18 mouse cellular contexts compared by ENCODE assay signal in the genomic region with DNA sequence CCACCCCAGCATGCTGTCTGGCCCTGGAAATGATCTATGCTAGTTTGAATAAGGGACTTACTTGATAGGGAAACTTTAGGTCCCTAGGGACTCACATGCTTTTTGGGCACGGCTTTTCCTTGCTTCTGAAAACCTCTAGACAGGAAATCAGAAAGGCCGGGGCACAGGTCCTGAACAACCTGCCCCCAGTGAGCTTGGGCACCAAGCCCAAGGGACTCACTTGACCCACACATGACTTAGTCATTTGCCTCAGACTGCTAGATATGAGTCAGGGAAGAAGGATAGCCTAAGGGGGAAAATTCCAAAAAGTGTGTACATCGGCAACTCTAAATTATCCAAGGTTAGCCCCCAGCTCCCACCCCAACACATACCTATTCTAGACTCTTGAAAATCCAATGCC. TPM values are rescaled to one million over a fixed set of nuclear protein-coding genes. Genes with fewer than 3 reads are reported as not detected.
DNase-seq lines count a peak whose midpoint lies in the region; ATAC-seq and TF ChIP-seq lines count a peak whose summit lies in the region.
"Had no signal": no experiment of that assay in that cellular context is flagged by ENCODE, and none has a peak within 500 bp of the region (broad histone marks: within the 10 kb centered on the region; RNA-seq: fewer than 3 reads in every experiment).

No protein-coding gene starts in this region.

- no peak overlapping the region for H3K4me2 ChIP-seq in hindbrain, embryonic 13.5 days
- H3K4me2 ChIP-seq in hindbrain, postnatal 0 days (ENCODE audit: low read depth, low read length): no peak overlapping the region
- H3K4me2 ChIP-seq in liver, embryonic 12.5 days: no peak overlapping the region
- H3K4me2 ChIP-seq: embryonic facial prominence, embryonic 13.5 days; heart, embryonic 15.5 days; liver, embryonic 15.5 days; stomach, embryonic 15.5 days had no signal

- DNase-seq in adrenal gland, adult (ENCODE audit: inconsistent age in 2 of 2, low spot score in 1 of 2): peak; percentile 49 to 72
- no peak for DNase-seq in adrenal gland, adult 8-10 months
- DNase-seq in hindbrain, postnatal 0 days (ENCODE audit: low spot score): no peak
- peak; percentile 67 for DNase-seq in 3134 (ENCODE audit: extremely low read depth, insufficient read length, low spot score)
- DNase-seq in adrenal gland, postnatal 25 days: peak; percentile 35
- no peak for DNase-seq in layer of hippocampus, postnatal 10 days (ENCODE audit: low spot score in 2 of 2)
- DNase-seq: cerebellum, adult 8-10 months; gastrocnemius, postnatal 25 days; heart, adult 2 months; thymus, adult 2 months had no signal

- H3K4me1 ChIP-seq in hindbrain, embryonic 13.5 days (replicated peaks): peaks cover 4% of the 10 kb centered on the region
- H3K4me1 ChIP-seq in hindbrain, postnatal 0 days (ENCODE audit: insufficient read depth, low read length): no peaks in the 10 kb centered on the region
- H3K4me1 ChIP-seq in liver, embryonic 12.5 days: peaks cover 7% of the 10 kb centered on the region
- H3K4me1 ChIP-seq: embryonic facial prominence, embryonic 13.5 days; heart, embryonic 15.5 days; stomach, embryonic 15.5 days had no signal

- TF ChIP-seq CTCF in hindbrain, postnatal 0 days (IDR thresholded peaks at IDR 0.05; ENCODE audit: low read depth): no peak

- H3K36me3 ChIP-seq in hindbrain, embryonic 13.5 days: no peaks in the 10 kb centered on the region
- H3K36me3 ChIP-seq in hindbrain, postnatal 0 days (ENCODE audit: insufficient read depth, low read length): no peaks in the 10 kb centered on the region
- no peaks in the 10 kb centered on the region for H3K36me3 ChIP-seq in liver, embryonic 12.5 days
- H3K36me3 ChIP-seq: embryonic facial prominence, embryonic 13.5 days; heart, embryonic 15.5 days; liver, embryonic 15.5 days; midbrain, embryonic 10.5 days; stomach, embryonic 15.5 days had no signal

- H3K4me3 ChIP-seq in hindbrain, embryonic 13.5 days: no peak overlapping the region
- no peak overlapping the region for H3K4me3 ChIP-seq in hindbrain, postnatal 0 days (ENCODE audit: low read length)
- no peak overlapping the region for H3K4me3 ChIP-seq in liver, embryonic 12.5 days
- H3K4me3 ChIP-seq: embryonic facial prominence, embryonic 13.5 days; heart, adult 2 months; heart, embryonic 15.5 days; liver, embryonic 15.5 days; midbrain, embryonic 10.5 days; stomach, embryonic 15.5 days had no signal

- 83% methylated on average over 3 of the region's 3 CpGs for WGBS in hindbrain, embryonic 13.5 days
- 75% methylated on average over 3 of the region's 3 CpGs for WGBS in hindbrain, postnatal 0 days
- 73% methylated on average over 3 of the region's 3 CpGs for WGBS in liver, embryonic 12.5 days (ENCODE audit: insufficient replicate concordance)

- no peak overlapping the region for H3K9ac ChIP-seq in hindbrain, embryonic 13.5 days
- no peak overlapping the region for H3K9ac ChIP-seq in hindbrain, postnatal 0 days (replicated peaks; ENCODE audit: low read length)
- H3K9ac ChIP-seq in liver, embryonic 12.5 days: no peak overlapping the region
- H3K9ac ChIP-seq: heart, embryonic 15.5 days; liver, embryonic 15.5 days; stomach, embryonic 15.5 days had no signal

- H3K27ac ChIP-seq in hindbrain, embryonic 13.5 days: peak overlapping the region; percentile 55; the same call in 1 of the 2 replicates
- H3K27ac ChIP-seq in hindbrain, postnatal 0 days: no peak overlapping the region
- H3K27ac ChIP-seq in liver, embryonic 12.5 days: no peak overlapping the region
- H3K27ac ChIP-seq: embryonic facial prominence, embryonic 13.5 days; heart, adult 2 months; heart, embryonic 15.5 days; liver, embryonic 15.5 days; macrophage; midbrain, embryonic 10.5 days; stomach, embryonic 15.5 days had no signal

- H3K9me3 ChIP-seq in hindbrain, embryonic 13.5 days: no peaks in the 10 kb centered on the region
- no peaks in the 10 kb centered on the region for H3K9me3 ChIP-seq in hindbrain, postnatal 0 days (ENCODE audit: low read length)
- H3K9me3 ChIP-seq in liver, embryonic 12.5 days (replicated peaks): no peaks in the 10 kb centered on the region
- H3K9me3 ChIP-seq: embryonic facial prominence, embryonic 13.5 days; heart, embryonic 15.5 days; liver, embryonic 15.5 days; stomach, embryonic 15.5 days had no signal

- 0 out of 2 replicates have a peak, but pooled peaks cover 3% of the 10 kb centered on the region for H3K27me3 ChIP-seq in hindbrain, embryonic 13.5 days
- H3K27me3 ChIP-seq in hindbrain, postnatal 0 days (ENCODE audit: insufficient read depth, low read length): no peaks in the 10 kb centered on the region
- H3K27me3 ChIP-seq in liver, embryonic 12.5 days (replicated peaks): peaks cover 7% of the 10 kb centered on the region; the same call in 1 of the 2 replicates
- H3K27me3 ChIP-seq: embryonic facial prominence, embryonic 13.5 days; heart, embryonic 15.5 days; liver, embryonic 15.5 days; stomach, embryonic 15.5 days had no signal

- no peak for ATAC-seq in hindbrain, embryonic 13.5 days (ENCODE audit: low FRiP score)
- ATAC-seq in hindbrain, postnatal 0 days: no peak
- no peak for ATAC-seq in liver, embryonic 12.5 days

RNA-seq across cellular contexts. Expression of a gene that starts 10.5 kb away (rescaled TPM):
- 100 to 1,000 TPM; 150 to 175 (median 171) TPM for total RNA-seq in adrenal gland, adult 8-10 months (2022)
- polyA plus RNA-seq in hindbrain, embryonic 13.5 days (2015; fragmentation: Nextera tagmentation; extraction: Ambion mirVana): 71.5 and 78.9 TPM in 2 replicates
- total RNA-seq in hindbrain, postnatal 0 days (2014; rRNA removed): 84.5 and 105 TPM in 2 replicates
- 49.2 and 50.6 TPM in 2 replicates for polyA plus RNA-seq in hindbrain, postnatal 0 days (2015; fragmentation: Nextera tagmentation; extraction: Ambion mirVana)
- total RNA-seq in adrenal gland, postnatal 25 days (2021): 138 and 144 TPM in 2 replicates
- polyA plus RNA-seq in liver, embryonic 12.5 days (2016; fragmentation: Nextera tagmentation; extraction: Ambion mirVana): 18.8 and 19.9 TPM in 2 replicates
- total RNA-seq in layer of hippocampus, postnatal 10 days (2021): 100 to 1,000 TPM in 1 of 2 experiments, 10 to 100 TPM in 1; 91.3 to 106 TPM

RNA-seq across cellular contexts. Expression of a gene that starts 24.1 kb away (rescaled TPM):
- total RNA-seq in adrenal gland, adult 8-10 months (2022): 1 to 10 TPM in 1 of 4 experiments, under 1 TPM in 3; 0.21 to 2.2 (median 0.66) TPM
- polyA plus RNA-seq in hindbrain, embryonic 13.5 days (2015; fragmentation: Nextera tagmentation; extraction: Ambion mirVana): 13.4 and 13.6 TPM in 2 replicates
- total RNA-seq in hindbrain, postnatal 0 days (2014; rRNA removed): 73.3 and 104 TPM in 2 replicates
- polyA plus RNA-seq in hindbrain, postnatal 0 days (2015; fragmentation: Nextera tagmentation; extraction: Ambion mirVana): 14.0 and 16.7 TPM in 2 replicates
- 1.4 and 1.9 TPM in 2 replicates for total RNA-seq in adrenal gland, postnatal 25 days (2021)
- polyA plus RNA-seq in liver, embryonic 12.5 days (2016; fragmentation: Nextera tagmentation; extraction: Ambion mirVana): 1.7 TPM in 2 replicates
- 10 to 100 TPM; 69.8 to 76.6 TPM for total RNA-seq in layer of hippocampus, postnatal 10 days (2021)

Comparison
In these comparisons a context has a peak if more than half of its experiments do, and no peak if none do; other contexts are left out.
1. DNase-seq: peak in adrenal gland, adult (2 of 2), 3134 (single experiment) and adrenal gland, postnatal 25 days (single experiment); none in adrenal gland, adult 8-10 months (single experiment), hindbrain, postnatal 0 days (single experiment) and layer of hippocampus, postnatal 10 days (0 of 2).
2. RNA of a gene that starts 24.1 kb away (total RNA-seq): 73.3 to 104 TPM in hindbrain, postnatal 0 days and 69.8 to 76.6 TPM in layer of hippocampus, postnatal 10 days; 1.4 to 1.9 TPM in adrenal gland, postnatal 25 days and 0.21 to 2.2 TPM in adrenal gland, adult 8-10 months; every median in the first group is over 10 times any median in the second.